Mouse (Mus musculus) layer of hippocampus, postnatal 25 days (tissue): ENCODE data around the gene Wbp2nl. TPM values are rescaled to one million over a fixed set of nuclear protein-coding genes. Genes with fewer than 3 reads are reported as not detected.
A peak's percentile ranks its signal among the peaks of the same experiment; 100 is the strongest.

Experiments
- DNase-seq, 2 experiments: peaks; one replicate each; pipeline ENCODE4 v3.0.0; 2022; ENCODE audit warnings: mixed read lengths in 2 of 2, low spot score in 1 of 2; ENCODE audit errors: extremely low spot score in 1 of 2
- total RNA-seq, 2 experiments: library from RNA; stranded (reverse); gene quantifications; 2 replicates each; pipeline ENCODE4 v1.2.3; 2021

Gene Wbp2nl
- not detected for total RNA-seq

DNA sequence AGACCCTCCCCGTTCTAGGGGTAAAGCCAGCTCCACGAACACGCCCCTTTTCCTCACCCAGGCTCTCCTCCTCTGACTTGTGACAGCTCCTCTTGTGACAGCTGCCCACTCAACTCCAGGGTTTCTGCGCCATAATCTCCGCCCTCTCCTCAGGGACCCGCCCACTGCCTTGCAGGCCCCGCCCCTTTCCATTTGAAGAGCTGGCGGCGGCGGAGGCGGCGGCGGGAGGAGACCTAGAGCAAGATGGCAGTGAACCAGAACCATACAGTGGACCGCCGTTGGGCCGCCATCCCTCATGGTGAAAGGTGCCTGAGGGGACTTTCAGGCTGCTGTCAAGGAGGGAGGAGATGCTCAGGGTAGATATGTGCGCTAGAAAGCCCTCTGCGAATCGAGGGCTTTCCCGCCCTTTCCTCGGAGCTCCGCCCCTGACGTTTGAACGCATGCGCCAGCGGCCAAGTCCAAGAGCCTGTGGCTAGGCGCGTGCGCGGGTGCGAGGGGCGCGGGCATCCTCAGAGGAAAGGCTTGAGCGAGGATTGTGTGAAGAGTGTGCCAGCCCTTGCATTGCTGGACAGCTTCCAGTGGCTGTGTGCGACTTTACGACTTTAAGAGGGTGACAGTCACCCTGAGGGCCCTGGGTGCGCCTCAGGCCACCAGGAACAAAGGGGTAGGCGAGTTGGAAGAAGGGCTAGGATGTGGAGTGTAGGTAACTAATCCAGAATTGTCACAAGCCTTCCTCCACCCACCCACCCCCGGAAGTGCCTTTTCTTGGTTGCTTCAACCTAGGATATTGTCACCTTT, at the start of gene Wbp2nl:
Gene Wbp2nl, plus strand, starts transcription at position 191 of the 798 bp plus-strand sequence.
- no peak for DNase-seq

DNA sequence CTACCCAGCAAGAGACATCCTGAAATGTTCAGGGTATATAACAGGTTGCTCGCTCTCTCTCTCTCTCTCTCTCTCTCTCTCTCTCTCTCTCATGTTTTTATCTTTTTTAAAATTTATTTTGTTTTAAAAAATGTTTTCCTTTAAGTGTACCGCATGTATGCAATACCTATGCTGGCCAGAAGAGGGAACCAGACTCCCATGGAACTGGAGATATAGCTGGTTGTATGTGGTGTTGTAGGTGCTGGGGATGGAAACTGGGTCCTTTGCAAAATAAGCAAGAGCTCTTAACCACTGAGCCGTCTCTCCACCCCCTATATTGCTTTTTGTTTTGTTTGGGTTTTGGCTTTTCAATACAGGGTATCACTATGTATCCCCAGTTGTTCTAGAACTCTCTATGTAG, 47.2 kb upstream of the Wbp2nl start:
- no peak for DNase-seq

DNA sequence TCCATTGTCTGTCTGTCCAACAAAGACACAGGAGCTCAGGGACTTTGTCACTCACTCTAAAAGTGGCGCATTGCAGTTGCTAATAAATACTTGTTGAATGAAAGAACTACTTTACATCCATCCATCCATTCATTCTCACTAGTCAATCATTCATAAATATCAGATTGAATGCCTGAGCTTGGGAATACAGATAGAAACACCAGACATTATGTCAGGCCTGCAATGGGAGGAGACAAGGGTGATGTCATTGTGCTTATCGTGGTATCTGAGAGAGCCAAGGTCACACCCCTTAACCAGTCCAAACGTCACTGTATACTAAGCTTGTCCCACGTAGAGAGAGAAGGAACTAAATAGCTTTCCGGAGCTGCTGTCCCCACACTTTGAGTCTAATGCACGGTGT, 46.7 kb upstream of the Wbp2nl start, which contains the start of gene 1500009C09Rik:
Gene 1500009C09Rik, plus strand, starts transcription at position 301 of the 400 bp plus-strand sequence.
- no peak for DNase-seq

DNA sequence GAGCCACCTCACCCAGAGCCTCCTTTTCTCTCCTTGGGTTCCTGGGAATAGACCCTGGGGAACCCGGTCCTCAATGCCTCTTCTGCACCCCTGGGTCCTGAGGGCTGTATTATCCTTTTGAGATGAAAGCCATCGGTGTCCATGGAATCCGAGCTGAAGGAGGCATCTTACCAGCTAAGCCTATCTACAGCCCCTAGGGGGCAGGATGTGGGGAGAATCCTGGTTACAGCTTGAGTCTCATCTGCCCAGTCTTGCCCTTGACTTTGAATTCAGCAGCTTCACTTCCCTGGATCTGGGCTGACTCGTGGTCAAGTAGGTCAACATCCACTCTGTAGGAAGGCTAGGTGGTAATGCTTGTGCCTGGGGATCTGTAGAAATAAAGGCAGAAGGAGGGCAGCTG, 43.5 kb upstream of the Wbp2nl start:
- DNase-seq = no peak

GRCm38 (mm10) chr15:82255944-82256383, 42.8 kb upstream of the Wbp2nl start:
- DNase-seq = peak; percentile 62 to 73

DNA sequence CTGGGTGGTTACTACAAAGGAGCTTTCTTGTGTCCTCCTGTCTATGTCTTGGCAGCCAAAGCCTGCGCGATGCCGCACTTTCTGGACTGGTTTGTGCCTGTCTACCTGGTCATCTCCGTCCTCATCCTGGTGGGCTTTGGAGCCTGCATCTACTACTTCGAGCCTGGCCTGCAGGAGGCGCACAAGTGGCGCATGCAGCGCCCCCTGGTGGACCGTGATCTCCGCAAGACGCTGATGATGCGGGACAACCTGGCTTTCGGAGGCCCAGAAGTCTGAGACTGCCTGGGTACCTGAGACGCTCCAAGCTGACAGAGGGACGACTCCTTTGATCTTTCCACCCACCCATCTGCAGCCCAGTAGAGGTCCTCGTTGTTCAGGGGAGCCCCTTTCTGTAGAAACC, 39.2 kb upstream of the Wbp2nl start:
- peak; percentile 68 to 87 for DNase-seq

DNA sequence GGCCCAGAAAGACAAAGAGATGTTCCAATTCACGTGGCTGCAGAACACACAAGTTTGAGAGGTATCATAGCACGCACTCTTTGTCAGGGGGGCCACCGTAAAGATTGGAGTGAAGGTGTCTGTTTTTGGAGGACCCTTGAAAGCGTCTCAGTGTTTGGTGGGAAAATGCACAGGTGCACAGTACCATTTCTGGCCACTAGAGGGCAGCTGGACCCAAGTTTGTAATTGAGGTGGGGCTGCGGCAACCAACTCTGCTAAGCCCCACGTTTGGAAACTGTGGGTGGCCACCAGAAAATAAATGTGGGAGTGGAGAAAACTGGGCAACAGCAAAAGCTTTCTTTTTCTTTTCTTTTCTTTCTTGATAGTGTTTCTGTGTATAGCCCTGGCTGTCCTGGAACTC, 32.4 kb upstream of the Wbp2nl start:
- peak; percentile 72 to 85 for DNase-seq

DNA sequence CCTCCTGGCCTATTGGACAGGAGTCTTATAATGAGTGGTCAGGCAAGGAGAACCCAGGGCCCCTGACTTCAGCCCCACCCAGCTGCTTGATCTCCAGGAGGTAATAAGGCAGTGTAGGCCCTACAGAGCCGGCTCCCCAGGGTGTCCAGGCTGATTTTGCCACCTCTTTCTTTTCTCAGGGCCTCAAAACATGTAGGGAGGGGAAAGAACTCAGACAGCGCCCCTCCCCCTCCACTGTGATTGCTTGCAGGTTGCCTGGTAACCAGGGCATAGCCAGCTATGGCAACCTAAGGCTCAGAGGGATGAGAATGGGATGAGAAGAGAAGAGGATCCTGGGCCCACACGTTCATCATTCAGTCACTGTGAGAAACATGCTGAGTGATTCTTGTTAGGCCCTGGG, 30.6 kb upstream of the Wbp2nl start:
- DNase-seq = peak in 1 of 2 experiments; percentile 67

- no peak for DNase-seq
Measured at GRCm38 (mm10) chr15:82268783-82269182, 30.0 kb upstream of the Wbp2nl start.

DNA sequence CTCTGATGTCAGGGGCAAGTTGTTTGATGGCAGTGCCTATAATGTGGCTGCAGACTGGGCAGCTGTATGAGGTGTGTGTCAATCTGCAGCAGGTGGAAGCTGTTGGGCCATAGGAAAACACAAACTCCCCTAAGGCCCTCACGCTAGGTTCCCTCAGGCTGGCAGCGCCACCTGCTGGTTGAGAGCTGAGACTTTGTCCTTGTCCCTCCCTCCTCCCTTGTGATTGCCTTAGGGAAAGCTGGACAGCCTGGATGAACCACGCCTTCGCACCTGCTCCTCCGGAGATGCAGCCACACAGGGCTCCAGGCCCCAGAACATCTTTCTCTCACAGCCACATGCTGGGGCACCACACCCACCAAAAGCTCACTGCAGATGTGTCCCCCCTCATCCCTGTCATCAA, 27.6 kb upstream of the Wbp2nl start:
- peak; percentile 69 to 87 for DNase-seq

- DNase-seq = no peak
Measured at GRCm38 (mm10) chr15:82272295-82272694, 26.5 kb upstream of the Wbp2nl start.

GRCm38 (mm10) chr15:82274593-82274926, 24.2 kb upstream of the Wbp2nl start, which contains the start of gene Sept3:
Gene Sept3 (plus strand): TSS chr15:82274893.
- no peak for DNase-seq

DNA sequence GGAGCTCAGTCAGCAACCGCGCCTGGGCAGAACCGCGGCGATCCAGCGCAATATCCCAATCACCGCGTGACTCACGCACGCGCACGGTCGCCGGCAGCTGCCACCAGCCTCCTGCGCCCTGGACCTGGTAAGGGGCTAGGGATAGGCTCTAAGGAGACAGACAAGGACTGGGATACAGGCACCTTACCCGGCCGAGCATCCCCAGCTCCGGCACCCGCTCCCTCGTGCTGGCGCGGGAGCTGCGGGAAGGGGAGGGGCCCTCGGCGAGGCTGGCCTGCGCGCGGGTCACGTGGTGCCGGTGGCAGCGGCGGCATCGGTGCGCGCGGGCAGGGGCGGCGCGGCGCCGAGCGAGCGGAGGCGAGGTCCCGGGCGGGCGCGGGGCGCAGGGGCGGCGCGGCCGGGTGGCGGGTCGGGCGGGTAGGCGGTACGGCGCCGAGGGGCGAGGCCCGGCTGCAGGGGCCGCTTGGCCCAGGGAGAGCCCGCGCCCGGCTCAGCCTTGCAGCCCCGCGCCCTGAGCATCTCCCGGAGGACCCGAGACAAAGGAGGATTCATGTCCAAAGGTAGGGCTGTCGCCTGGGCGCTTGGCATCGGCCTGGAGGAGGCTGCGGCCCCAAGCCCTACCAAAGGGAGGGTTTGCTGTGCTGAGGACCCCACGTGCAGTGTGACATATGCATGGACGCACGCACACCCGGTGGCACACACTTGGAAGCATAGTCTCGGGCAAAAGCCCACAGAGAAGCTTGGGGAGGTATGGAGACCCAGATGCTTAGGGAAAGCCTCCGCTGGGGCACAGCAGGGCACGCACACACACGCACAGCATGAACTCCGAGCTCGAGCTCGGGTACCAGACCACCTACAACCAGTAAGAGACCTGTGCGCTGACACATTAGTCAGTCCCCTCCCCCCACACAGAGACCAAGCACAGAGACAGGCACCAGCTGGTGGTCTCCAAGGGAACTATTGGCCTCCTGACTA, 23.5 kb upstream of the Wbp2nl start:
- DNase-seq = peak; percentile 73 to 77

DNA sequence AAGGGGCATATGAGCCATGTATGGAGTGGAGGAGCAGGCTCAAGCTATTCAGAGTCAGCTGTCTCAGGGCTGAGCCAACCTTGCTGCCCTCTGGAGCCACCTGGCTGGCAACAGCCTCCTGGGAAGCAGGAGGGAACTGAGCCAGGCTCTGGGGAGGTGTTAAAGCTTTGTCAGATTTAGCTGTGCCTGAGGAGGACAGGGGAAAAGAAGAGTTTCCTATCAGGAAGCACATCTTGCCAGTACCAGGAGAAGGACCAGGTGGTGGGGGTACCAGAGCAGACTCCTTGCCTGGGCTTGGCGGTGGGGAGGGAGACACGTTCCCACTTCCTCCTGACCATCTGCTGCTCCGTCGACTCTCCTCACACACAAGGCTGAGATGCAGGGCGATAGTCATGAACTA, 21.2 kb upstream of the Wbp2nl start:
- DNase-seq = no peak

DNA sequence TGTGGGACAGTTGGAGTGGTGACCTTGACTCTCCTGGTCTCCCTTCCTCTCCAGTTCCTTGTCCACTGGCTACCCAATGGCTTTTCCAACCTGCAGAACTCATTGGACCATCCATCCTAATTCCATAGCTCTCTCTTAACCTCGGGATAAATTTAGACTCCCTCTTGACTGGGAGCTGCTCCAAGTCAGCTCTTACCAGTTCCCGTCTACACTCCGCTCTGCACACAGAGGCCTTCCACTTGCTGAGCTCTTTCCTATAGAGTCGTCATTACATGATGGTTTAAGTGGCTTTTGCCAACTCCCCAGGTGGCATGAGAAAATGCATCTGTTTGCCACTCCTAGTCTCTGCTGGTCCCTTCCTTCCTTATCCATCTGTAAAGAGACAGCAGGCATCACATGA, 18.1 kb upstream of the Wbp2nl start:
- no peak for DNase-seq

DNA sequence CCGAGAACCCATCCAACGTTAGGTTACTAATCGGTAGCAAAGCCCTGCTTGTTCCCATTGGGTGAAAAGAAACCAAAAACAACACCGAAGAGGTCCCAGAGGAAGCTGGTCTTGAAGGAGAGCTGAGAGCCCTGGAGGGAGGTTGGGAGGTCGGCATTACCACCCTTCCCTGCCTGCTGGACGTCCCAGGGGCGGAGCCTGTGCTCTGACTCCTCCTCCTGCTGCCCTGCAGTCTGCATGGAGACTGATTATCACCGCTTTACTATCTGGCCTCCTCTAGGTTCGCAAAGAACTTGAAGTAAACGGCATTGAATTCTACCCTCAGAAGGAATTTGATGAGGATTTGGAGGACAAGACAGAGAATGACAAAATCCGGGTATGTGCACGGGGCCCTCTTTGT, 12.6 kb upstream of the Wbp2nl start:
- DNase-seq = no peak

DNA sequence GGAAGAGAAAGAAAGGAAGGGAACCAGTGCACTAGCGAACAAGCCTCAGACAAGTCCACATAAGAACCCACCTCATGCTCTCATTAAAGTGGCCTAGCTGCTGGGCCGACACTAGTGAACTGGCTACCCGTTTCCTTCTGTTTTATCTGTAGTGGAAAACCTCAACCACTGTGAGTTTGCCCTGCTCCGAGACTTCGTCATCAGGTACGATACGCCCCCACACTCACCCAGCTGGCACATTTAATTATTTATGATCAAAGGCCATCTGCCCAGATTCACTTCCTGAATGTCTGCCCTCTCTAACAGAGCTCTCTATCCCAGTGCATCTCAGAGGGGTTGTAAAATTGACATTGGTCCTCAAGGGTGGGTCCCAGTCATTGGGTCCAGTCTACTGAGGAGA, 8.5 kb upstream of the Wbp2nl start:
- no peak for DNase-seq

GRCm38 (mm10) chr15:82292851-82293250, 5.9 kb upstream of the Wbp2nl start:
- DNase-seq = no peak

- DNase-seq = no peak
Measured at GRCm38 (mm10) chr15:82293271-82293711, 5.5 kb upstream of the Wbp2nl start.

DNA sequence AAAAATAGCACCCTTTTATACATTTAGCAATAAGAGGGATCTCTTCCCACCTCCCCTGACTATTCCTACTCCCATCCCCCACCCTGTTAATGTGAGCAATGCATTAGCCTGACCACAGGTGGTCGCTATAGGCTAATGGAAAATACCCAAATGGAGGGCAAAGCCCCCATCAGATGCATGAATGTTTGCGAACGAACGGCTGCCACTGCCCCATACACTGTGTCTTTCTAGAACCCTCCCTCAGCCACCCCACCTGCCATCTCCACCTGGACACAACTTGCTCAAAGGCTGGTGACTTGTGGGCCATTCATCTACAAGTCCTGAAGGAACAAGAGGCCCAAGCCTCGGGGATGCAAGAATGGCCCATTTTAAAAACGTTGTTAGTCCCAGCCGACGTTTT, 4.7 kb upstream of the Wbp2nl start:
- no peak for DNase-seq

GRCm38 (mm10) chr15:82307107-82307506, 8.4 kb downstream of the Wbp2nl start:
- DNase-seq = no peak
